Mouse (Mus musculus) cerebellum, adult 11-12 months (tissue): Measurements from ENCODE around the gene Tceal5.

Experiments used
- DNase-seq: peaks from one replicate; pipeline ENCODE4 v3.0.0; 2022

Gene Tceal5

DNA sequence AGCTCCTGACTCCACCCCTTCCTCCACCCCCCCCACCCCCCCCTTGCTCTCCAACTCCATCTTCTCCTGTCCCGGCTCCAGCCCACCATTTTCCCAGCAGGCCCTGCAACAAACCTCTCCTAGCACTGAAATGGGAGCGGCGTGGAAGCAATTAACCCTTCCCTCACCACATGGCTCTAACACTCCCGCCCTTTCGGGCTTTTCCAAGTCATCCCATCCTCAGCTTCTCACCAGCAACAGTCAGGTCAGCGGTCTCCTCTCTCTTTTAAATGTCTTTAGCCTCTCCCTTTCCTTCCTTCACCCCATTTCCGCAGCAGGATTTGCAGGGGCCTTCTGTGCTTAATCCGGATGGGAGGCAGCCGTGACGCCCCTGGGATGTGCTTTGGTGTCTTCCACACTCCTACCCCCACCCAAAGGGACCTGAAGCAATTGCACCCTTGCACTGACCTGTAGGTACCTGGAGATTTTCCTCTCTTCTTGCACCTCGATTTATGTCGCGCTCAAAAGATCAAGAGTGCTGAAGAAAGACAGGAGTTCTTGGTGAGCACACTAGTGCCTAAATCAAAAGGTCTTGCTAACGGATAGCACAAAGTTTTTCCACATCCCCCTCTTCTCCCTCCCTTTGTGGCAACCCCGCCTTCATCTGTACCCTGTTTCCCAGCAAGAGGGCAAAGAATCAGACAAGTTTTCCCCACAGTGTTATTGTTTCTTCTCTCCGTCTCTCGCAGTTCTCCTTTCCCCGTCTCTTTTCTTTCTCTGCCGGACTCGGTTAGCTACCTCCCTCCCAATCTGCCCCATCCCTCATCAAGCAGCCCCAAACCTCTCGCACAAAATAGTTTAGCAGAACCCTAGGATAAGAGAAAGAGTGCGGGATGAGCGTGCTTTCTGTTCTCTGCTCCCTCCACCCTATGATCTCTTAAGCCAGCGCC lies 32.2 kb downstream of the Tceal5 start:
- peak; percentile 64 for DNase-seq

DNA sequence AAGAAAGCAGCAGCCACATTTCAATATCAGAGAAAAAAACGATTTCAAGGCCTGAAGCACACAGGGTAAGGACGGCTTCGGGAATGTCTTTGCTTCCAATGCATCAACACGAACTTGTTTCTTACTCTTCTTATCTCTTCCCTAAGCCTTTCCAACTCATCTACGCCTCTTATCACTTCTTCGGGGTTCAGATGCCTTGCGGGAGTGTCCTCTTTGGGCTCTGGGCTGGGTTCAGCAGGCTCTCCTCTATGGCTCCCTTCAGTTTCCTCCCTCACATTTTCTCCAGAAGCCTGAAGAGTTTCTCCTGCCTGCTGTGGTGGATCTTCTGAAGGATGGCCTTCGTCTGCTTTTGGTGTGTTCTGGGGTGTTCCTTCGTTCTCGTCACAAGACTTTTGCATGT lies 33.1 kb downstream of the Tceal5 start:
- no peak for DNase-seq
